Mouse (Mus musculus): ENCODE data around the gene Rcan1.
"Not testable (repeated sequence)": the region's sequence is repeated elsewhere in the genome, so short reads cannot be mapped to it uniquely, and the experiment has no call there.

GRCm38 (mm10) chr16:92514896-92515295 lies 44.2 kb upstream of the Rcan1 start:
- not testable (repeated sequence) for TF ChIP-seq FLI1 (IDR thresholded peaks at IDR 0.05; ENCODE audit: low read length); GATA1 (IDR thresholded peaks at IDR 0.05; ENCODE audit: borderline replicate concordance, low read length)
